Mouse (Mus musculus) thymus, adult 2 months (tissue): ENCODE measurements at regions not wholly inside any gene's neighbourhood (a gene's known extent, or its start where the extent isn't known, plus 50 kb on each side); places are given as distances from the start of the nearest gene placed in this dataset.

Experiments
- DNase-seq: peaks from one replicate; pipeline ENCODE4 v3.0.0; 2021
- H3K27ac ChIP-seq: fragments of 200-500 bp; 2 replicates; pipeline ENCODE4 v1.5.1; 2012; ENCODE audit warnings: low read length, control low read depth; ENCODE audit not compliant: control insufficient read depth, insufficient read depth
- H3K27me3 ChIP-seq: fragments of 200-500 bp; 2 replicates; pipeline ENCODE4 v1.6.1; 2012; ENCODE audit warnings: mild to moderate bottlenecking, low read length, moderate library complexity, mixed read lengths; ENCODE audit not compliant: control insufficient read depth, insufficient read depth
- H3K36me3 ChIP-seq: fragments of 200-500 bp; 2 replicates; pipeline ENCODE4 v1.6.1; 2012; ENCODE audit warnings: mild to moderate bottlenecking, low read length, moderate library complexity; ENCODE audit not compliant: control insufficient read depth, insufficient read depth
- H3K4me1 ChIP-seq: fragments of 200-500 bp; replicated peaks from 2 replicates; pipeline ENCODE4 v1.6.1; 2012; ENCODE audit warnings: low read length; ENCODE audit not compliant: control insufficient read depth, insufficient read depth
- H3K4me3 ChIP-seq: fragments of 200-500 bp; 2 replicates; pipeline ENCODE4 v1.5.1; 2012; ENCODE audit warnings: mild to moderate bottlenecking, low read length, control low read depth, moderate library complexity; ENCODE audit not compliant: control insufficient read depth, insufficient read depth
- CTCF ChIP-seq: fragments of 200-500 bp; IDR thresholded peaks from 2 replicates; pipeline ENCODE4 v1.5.1; 2012; ENCODE audit warnings: mild to moderate bottlenecking, control low read depth, low read length, moderate library complexity, borderline replicate concordance; ENCODE audit not compliant: control insufficient read depth, poor library complexity, insufficient read depth; ENCODE audit errors: extremely low read depth
- POLR2A ChIP-seq: fragments of 200-500 bp; IDR thresholded peaks from 2 replicates; pipeline ENCODE4 v1.6.1; 2012; ENCODE audit warnings: mild to moderate bottlenecking, low read length, control low read depth, moderate library complexity; ENCODE audit not compliant: control insufficient read depth, poor library complexity, insufficient read depth; ENCODE audit errors: extremely low read depth
- WGBS: fragments of 180-500 bp; shearing (Covaris S2); methylation state at CpG from one replicate; pipeline ENCODE4 v1.1.7; 2018; 5-methylcytosine and 5-hydroxymethylcytosine counted together

DNA sequence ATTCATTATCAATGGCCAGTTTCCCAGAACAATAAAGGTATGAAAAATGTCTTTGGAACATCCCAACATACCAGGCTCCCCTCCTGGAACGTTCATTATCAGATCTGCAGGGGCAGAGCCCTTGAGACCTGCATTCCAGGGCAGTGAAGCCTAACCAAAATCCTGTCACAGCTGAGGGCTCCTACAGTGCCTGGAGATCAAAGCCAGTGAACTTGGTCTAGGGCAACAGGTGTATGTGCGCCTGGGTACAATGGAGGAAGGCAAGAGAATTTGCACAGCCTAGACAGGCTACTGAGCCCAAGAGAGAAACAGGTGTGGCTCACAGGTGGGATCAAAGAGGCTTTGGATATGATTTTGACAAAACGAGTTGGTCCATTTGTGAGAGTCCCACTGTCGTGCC is 335.6 kb downstream of the Efnb2 start:
- no peaks in the 10 kb centered on the region for H3K36me3 ChIP-seq
- H3K4me1 ChIP-seq, result no peaks in the 10 kb centered on the region
- no peak overlapping the region for H3K4me3 ChIP-seq
- no peaks in the 10 kb centered on the region for H3K27me3 ChIP-seq
- WGBS, result 53% methylated on average over 4 of the region's 4 CpGs
- DNase-seq, result no peak
- H3K27ac ChIP-seq, result no peak overlapping the region
- TF ChIP-seq CTCF (no peak), POLR2A (no peak)

DNA sequence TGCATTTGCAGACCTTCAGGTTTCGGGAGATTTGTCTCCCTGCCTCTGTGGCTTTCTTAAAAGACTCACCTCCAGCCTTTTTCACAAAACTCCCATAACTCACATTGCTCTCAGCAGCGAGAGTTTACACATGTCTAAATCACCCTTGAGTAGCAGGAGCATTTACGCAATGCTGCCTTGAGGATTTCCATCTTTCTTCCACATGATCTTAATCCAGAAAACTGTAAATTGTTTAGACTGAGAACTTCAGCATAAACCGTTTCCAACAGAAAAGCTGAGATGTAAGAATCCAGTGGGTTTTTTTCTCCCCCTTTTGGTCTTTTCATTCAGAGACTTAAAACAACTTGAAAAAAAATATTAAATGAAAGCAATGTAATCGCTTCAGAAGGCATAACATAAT is 336.5 kb downstream of the Efnb2 start:
- Histone ChIP-seq H3K4me1 (no peaks in the 10 kb centered on the region), H3K27me3 (no peaks in the 10 kb centered on the region), H3K36me3 (no peaks in the 10 kb centered on the region), H3K4me3 (no peak overlapping the region), H3K27ac (no peak overlapping the region)
- 91% methylated on average over 5 of the region's 5 CpGs for WGBS
- DNase-seq, result no peak
- TF ChIP-seq POLR2A (no peak), CTCF (no peak)

DNA sequence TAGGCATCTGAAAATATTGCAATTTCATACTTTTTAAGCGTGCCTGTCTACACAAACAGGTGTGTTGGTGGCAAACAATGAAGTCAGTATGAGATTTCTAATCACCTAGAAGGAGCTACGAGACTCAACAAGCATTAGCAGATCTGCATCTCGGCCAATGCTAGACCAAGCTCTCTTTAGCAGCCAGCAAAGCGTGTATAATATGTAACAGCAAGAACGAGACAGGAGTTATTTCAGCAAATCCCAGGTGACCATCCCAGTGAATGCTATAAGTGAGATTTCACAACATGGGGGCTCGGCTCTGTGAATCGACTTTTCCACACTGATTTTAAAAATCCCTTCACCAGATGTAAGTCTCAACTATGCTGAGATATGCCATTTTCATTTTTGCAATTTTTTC is 352.8 kb downstream of the Efnb2 start:
- no peaks in the 10 kb centered on the region for H3K4me1 ChIP-seq
- 89% methylated on average over 7 of the region's 7 CpGs for WGBS
- no peak for TF ChIP-seq POLR2A

GRCm38 (mm10) chr8:8307487-8307886 is 353.6 kb downstream of the Efnb2 start:
- H3K36me3 ChIP-seq, result no peaks in the 10 kb centered on the region
- H3K27me3 ChIP-seq, result no peaks in the 10 kb centered on the region
- no peak for DNase-seq
- TF ChIP-seq POLR2A (no peak), CTCF (no peak)
- H3K27ac ChIP-seq, result no peak overlapping the region
- WGBS, result 73% methylated on average over 9 of the region's 9 CpGs
- H3K4me3 ChIP-seq, result no peak overlapping the region
- no peaks in the 10 kb centered on the region for H3K4me1 ChIP-seq

More for the DNA sequence above, 352.8 kb downstream of the Efnb2 start:
- Histone ChIP-seq H3K36me3 (no peaks in the 10 kb centered on the region), H3K27me3 (no peaks in the 10 kb centered on the region), H3K27ac (no peak overlapping the region), H3K4me3 (no peak overlapping the region)
- DNase-seq, result no peak

DNA sequence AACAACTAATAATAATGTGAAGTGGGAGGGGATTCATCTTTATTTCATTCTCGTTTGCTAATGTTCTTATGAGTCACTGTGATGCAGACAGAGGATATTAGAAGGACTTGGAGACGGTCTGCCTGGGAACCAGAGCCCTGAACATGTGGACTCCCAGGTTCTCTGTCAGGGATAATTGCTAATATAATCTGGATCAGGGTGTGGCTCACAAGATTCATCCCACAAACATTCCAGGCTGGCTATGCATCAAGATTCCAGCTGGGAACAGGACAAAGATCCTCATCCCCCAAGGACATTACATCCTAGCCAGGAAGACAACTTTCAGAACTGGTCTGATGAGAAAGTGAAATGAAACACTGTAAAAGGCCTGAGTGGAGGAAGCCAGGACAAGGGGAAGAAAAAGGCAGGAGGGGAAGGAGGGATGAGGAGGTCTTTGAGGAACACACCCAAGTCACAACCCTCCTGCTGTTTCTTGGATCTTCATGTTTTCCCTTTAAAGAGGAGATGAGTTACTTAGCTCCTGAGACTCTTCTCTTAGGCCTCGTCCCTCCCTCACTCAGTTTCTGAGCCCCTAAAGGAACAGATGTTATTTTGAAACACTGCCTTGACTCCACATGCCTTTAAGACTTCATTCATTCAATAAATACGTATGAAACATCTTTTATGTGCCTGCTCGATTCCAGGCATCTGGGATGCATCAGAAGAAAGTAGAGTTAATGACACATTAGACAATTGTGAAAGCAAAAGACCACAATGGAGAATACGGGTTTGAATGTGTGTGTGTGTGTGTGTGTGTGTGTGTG is 360.9 kb downstream of the Efnb2 start:
- Histone ChIP-seq H3K27ac (no peak overlapping the region), H3K27me3 (no peaks in the 10 kb centered on the region), H3K4me3 (no peak overlapping the region), H3K4me1 (no peaks in the 10 kb centered on the region), H3K36me3 (no peaks in the 10 kb centered on the region)
- TF ChIP-seq POLR2A (no peak), CTCF (no peak)
- WGBS, result 86% methylated on average over 6 of the region's 6 CpGs
- no peak for DNase-seq

GRCm38 (mm10) chr8:8292577-8293247 is 368.3 kb downstream of the Efnb2 start:
- Histone ChIP-seq H3K27me3 (no peaks in the 10 kb centered on the region), H3K4me3 (no peak overlapping the region), H3K36me3 (no peaks in the 10 kb centered on the region), H3K27ac (no peak overlapping the region), H3K4me1 (no peaks in the 10 kb centered on the region)
- no peak for DNase-seq
- 71% methylated on average over 6 of the region's 6 CpGs for WGBS
- TF ChIP-seq POLR2A (no peak), CTCF (no peak)
